Mouse (Mus musculus) natural killer cell, adult 2 months (primary cell): ENCODE results near the gene Drc1.

Experiments used
- DNase-seq, 2 experiments: peaks; one replicate each; pipeline ENCODE4 v3.0.0; 2022; ENCODE audit warnings: low spot score in 2 of 2

Drc1 gene

DNA sequence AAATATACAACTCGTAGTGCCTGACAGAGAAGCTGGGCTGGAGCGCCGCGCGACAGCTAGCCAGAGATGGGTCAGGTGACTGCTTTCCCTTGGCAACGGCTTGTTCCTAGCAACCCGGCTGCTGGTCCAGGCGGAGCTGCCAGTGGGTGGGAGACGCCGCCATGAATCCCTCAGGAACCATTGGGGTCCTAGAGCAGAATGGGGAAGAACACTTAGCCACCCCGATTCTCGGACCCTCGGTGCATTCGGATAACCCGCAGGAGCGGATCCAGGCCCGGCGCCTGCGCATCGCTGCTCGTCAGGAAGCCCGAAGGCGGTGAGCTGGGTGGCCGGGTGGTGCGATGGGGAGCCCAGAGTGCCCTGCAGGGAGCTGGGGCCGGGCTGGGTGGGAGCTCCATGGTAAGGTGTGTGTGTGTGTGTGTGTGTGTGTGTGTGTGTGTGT is at the start of gene Drc1:
Drc1 (plus strand) TSS at position 98 of the 442 bp plus-strand sequence.
- DNase-seq = no peak

DNA sequence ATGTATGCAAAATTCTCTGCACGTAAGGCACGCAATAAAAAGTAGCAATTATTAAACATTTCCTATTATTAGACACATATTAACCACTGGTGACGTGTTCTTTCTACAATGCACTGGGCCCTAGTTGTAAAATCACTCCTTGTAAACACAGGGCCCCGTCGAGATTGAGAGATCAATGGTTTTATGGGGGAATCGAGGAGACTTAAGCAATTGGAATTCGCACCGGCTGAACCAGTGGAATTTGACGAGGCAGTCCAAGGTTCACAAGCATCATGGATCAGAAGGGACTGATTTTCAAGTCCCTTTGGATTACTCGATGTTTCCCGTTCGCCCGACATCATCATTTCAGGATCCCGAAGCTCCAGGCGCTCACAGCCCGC is 49.3 kb upstream of the Drc1 start:
- no peak for DNase-seq

DNA sequence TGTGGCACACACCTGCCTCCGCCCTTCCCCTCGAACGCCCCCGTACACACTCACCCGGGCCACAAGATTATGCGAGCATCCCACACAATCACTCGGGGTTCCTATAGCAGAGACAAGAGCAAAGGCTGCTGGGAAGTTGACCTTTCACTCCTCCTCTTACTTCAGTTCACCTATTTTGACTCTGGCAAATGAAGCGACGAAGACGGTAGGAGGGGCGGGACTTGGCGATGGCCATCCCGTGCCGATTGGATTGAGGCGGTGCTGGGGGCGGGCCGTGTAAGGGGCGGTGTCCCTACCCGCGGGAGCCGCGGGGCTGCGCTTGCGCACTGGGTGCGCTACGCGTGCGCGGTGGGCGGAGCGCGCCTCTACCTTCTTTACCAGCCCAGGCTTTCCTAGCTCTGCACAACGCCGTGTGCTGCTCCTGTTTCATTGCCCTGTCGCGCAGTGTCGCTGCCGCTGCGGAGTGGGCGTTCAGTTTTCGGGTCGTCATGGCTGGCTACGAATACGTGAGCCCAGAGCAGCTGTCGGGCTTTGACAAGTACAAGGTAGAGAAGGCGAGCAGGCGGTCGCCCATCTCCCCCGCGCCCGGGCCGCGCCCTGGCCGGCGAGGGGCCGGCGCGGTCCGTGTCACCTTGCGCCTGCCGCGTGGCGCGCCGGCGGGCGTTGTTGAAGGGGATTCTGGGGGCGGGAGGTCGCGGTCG is 48.8 kb upstream of the Drc1 start, which contains the start of gene Selenoi:
Selenoi (plus strand) TSS at position 311 of the 701 bp plus-strand sequence.
- peak; percentile 99 for DNase-seq

DNA sequence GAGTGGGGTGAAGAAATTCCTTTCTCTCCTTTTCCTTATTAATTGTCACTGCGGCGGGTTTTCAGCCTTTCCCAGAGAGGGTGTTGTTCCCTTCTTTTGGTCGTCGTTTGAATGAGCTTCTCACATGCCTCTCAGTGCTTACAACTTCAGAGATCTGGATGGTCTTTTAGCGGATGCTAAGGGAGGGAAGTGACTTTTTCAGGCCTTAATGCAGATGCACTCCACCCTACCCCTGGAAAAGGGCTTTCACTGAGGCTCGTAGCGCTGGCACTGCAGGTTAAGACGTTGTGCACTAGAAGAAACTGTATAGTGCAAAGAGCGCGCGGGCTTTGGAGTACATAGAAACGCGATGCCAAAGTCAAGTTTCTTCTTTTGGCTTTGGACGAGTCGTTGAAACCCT is 48.1 kb upstream of the Drc1 start:
- DNase-seq = peak in 1 of 2 experiments; percentile 1

DNA sequence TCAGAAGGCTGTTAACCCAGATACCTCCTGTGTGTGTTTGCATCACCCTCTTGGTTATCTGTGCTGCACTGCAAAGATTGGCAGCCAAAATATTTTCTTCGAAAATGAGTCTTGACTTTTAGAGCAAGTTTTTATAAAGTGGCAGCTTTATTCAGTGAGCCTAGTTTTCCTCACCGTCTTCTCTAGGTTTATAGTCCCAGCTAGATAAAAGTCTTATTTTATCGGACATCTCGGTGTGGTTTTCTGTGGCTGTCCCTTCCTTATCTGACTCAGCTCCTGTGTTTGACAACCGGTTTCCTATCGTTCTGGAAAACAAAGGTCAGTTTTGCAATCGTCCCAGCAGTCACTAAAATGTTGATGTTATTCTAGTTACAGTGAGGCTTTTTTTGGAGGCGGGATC is 47.2 kb upstream of the Drc1 start:
- no peak for DNase-seq

DNA sequence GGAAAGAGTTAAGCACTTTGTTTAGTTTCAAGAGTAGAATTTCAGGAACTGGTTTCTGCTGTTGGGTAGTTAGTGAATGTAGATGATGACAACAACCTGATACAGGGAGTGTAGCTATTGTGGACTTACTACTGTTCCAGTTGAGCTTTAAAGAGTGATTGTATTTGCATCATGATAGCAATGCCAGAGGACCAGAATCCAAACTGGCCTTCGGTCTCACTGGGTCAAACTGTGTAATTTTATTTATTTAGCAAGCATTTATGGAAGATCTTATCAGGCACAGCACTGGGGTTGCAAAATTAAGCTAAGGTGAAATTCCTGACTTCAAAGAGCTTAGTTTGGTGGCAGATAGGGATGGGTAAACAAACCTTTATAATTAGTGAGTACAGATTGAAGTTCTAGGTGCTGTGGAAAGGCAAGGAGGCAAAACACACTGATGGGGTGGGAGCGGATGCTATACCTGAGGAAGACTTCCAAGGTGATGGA is 45.5 kb upstream of the Drc1 start:
- no peak for DNase-seq

DNA sequence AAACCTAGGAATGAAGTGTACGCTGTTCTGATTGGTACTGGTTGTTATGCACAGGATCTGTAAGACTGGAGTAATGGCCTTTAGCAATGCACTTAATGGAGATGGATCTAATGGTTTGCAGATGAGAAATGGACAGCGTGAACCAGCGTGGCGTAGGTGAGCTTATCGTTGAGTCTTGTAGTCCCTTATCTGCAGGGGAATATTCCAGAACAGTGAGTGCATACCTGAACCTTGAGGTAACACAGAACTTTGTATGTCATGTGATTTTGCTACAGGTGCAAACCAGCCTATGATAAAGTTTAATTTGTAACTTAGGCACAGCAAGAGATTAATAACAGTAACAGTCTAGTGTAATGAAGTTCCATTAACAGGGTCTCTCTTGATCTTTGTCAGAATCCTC is 42.7 kb upstream of the Drc1 start:
- DNase-seq = no peak

DNA sequence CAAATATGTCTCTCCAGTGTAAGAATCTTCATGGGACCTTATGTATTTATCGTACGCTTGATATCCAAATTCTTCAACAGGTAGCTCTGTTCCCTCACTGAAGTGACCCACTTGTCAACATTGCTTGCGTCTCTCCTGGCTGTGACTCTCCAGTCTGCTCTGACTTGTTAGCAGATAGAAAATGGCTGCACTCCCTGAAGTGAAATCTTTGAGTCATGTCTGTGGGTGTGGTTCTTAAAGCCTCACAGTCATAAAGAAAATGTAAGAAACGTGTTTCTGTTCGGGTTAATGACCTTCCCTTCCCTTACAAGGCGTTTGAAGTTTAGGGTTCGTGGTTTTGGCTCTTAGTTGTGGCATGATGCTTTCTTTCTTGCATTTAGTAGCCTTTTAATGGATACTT is 40.6 kb upstream of the Drc1 start:
- DNase-seq = no peak

DNA sequence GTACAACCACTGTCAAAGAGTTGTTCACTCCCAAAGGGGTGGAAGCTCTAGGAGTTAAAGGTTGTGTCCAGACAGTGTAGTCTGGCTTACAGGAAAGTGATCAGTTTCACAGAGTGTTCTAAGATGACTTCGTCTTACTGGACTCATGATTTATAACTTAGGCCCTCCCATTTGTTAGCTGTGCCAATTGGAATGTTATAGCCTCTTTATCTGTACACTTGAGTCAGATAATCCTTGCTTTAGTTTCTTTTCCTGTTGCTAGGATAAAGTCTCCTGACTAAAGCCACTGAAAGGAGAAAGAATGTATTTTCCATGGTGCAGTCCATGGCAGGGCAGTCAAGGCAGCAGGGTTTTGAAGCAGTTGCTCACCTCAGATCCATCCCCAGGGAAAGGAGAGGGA is 38.8 kb upstream of the Drc1 start:
- no peak for DNase-seq

DNA sequence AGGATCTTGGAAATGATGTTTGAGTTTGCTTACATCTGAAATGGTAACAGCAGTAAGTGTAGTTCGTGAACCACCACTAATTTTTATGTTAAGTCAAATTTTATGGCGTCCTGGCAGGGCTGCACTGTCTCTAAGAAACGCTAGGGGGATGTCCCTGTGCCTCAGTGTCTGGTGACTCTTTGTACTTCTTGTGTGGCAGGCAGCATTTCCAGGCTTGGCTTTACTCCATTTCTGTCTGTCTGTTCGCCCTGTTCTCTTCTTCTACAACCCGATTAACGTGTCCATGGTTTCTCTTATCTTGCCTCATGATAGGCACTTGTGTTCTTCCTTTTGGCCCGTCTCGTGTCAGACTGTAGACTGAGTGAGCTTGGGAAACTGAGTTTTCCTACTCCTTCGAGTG is 37.4 kb upstream of the Drc1 start:
- DNase-seq = no peak

DNA sequence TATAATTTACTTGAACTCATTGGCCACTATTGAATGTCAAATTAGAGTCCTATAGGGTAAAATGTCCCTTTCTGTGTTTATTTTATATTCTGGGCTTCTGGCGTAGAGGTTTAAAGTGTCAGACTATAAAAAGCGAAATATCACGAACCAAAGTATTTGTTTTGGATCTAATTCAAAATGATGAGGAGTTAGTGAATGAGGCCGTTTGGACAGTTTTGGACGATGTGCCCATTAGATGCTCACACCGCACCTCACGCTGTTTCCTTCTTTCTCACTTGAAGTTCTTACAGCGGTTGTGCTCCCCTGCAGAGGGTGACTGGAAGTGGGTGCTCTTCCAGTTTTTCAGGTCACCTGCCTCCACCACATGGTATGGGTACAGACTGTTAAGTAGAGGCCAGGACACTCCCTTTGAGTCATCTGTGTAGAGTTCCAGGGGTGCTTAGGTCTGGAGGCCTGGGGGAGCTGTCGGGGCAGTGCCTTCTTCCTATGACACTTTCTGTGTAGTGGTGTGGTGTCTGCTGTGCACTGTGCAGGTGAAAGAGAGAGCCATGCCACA is 35.2 kb upstream of the Drc1 start:
- no peak for DNase-seq

DNA sequence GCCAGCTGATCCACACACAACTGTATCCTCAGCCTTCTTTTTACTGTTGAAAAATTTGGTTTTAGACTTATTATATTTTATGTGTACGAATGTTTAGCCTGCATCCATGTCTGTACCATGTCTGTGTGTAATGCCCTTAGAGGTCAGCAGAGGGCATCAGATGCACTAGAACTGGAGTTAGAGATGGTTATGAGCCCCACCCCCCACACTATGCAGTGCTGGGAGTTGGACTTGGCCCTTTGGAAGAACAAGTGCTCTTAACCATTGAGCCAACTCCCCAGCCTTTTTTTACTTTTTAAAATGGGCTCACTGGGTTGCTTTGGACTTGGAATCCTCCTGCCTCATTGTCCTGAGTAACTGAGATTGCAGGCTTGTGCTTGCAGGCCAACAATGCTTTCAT is 33.5 kb upstream of the Drc1 start:
- DNase-seq = no peak

DNA sequence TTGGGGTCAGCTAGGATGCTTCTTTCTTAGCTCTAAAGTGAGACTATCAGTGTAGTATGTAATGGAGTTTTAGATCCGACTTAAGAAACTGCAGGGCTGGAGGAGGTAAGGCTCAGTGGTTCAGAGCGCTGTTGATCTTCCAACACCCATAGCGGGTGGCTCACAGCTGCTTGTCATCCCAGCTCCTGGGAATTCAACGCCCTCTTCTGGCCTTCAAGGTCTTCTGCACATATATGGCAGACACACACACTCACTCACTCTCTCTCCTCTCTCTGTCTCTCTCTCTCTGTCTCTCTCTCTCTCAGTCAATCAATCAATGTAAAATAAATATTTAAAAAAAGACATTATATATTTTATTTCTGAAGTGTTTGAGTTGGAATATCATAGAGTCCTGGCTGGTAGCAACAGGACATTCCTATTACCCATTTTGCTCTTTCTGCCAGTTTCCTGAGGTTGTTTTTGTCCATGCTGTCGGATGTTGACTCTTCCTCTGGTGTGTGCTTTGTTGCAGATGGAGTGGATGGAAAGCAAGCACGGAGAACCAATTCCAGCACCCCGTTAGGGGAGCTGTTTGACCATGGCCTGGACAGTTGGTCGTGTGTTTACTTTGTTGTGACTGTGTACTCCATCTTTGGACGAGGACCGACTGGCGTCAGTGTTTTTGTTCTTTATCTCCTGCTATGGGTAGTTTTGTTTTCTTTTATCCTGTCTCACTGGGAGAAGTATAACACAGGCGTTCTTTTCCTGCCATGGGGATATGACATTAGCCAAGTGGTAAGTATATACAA is 25.4 kb upstream of the Drc1 start:
- DNase-seq = no peak

DNA sequence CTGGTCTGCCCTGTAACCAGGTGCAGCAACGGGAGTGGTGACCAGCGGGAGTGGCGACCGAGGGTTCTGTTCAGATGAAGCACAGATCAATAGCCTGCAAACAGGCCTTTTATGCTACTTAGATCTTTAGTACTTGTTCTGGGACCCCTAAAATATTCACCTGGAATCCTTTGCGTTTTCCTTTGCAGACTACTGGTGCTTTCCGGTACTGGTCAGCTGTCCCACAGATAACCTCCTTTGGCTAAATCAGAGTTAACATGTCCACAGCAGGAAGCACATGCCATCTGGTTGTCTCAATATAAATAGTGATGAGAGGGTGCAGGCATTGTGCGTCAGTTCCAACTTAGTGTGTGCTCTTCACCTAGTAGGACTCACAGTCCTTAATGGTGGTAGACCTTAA is 22.4 kb upstream of the Drc1 start:
- DNase-seq = no peak

DNA sequence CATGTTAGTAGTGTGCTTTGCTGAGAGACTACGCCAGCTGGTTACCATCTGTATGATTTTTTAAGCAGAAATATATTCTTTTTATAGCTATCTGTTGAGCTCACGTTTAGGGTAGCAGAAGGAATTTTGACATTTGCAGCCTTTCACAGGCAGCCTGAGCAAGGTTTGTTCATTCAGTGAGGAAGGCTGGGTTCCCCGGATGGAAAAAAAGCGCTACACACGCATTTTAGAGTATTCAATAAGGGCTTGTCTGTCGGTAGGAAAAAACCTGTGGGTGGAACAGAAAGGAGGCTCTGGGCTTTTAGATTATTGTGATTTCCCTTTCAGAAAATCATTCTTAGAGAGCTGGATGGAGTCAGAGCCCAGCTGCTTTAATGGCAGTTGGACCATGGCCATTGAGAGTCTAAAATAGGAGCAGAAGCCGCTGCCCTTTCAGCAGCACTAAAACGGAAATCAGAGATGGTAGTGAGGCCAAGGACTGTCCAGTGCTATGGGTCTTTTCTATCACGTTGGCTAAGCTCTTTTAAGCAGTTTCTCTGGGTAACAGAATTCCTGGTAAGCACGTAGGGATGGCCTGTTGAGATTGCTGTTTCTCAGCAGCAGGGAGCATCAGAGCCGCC is 10.5 kb upstream of the Drc1 start:
- DNase-seq = no peak

DNA sequence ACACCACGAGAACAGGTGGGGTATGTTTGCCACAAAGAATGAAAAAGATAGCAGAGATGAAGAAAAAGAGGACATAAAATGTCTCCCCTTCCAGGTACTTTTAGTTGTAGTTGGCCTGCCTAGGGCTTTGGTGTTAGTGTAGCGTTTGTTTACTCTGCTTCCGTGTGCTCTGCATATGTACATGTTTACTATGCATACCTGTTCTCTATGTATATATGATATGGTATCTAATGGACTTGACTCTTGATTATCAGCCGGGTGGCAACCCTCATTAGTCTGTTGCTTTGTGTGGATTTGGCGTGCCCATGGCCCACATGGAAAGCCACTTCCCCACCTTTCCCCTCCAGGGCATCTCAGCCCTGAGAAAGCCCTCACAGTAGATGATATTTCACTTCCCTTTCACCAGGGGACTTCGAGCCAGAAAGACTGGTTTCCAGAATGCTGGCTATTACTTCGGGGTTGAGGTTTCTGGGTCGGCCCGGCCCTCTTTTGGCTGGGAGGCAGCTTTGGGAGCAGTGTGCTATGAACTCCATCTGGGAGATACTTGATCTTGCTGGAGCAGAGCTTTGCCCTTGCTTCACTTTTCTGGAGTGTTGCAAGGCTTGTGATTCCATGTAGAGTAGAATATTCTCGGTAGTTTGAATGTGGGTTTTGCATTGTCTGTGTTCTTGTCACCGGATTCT is 9.4 kb upstream of the Drc1 start:
- no peak for DNase-seq

DNA sequence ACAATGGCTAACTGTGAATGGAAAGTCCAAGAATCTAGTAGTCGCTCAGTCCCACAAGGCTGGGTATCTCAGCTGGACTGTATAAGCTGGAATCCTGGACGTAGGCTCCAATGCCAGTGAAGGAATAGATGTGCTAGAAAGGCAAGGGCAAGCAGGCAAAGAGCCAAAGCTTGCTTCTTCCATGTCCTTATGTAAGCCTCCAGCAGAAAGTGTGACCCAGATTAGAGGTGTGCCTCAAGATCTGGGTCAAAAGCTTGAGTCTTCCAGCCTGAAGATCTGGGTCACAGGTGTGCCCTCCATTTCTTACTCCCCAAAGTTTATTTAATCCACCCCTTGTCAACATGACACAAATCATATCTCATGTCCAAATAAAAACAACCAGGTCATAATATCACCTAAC is 4.8 kb upstream of the Drc1 start:
- DNase-seq = no peak

DNA sequence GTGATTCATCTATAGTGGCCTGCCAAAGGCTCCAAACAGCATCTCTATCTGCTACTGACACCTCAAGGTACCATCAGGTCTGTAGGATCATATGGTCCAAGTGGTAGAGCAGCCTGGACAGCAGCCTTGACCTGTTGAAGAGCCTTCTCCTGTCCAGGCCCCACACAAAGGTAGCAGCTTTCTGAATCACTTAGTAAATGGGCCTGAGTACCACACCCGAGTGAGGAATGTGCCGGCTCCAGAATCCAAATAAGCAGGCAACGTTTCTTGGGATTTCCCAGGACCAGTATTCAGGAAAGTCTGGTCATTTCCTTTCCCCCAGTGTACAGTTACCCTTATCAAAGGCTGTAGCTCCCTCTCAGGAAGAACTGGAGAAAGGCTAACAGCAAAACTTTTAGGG is 2.2 kb upstream of the Drc1 start:
- DNase-seq = no peak

DNA sequence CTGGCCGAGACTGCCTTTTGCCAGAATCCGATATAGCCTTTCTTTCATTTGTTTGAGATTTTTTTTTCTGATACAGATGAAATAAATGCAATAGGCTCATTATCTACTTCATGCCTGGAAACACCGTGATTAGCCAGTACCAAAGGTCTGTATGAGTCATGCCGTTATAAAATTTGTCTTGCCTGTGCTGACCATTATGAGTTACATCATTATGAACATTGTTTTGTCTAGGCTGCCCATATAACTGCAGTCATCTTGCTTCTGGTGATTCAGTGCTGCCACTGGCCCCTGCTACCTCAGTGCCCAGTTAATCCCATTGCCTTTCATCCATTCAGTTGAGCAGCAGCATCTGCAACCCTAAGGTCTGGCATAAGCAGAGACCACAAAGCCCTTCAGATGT is 1.7 kb upstream of the Drc1 start:
- no peak for DNase-seq

DNA sequence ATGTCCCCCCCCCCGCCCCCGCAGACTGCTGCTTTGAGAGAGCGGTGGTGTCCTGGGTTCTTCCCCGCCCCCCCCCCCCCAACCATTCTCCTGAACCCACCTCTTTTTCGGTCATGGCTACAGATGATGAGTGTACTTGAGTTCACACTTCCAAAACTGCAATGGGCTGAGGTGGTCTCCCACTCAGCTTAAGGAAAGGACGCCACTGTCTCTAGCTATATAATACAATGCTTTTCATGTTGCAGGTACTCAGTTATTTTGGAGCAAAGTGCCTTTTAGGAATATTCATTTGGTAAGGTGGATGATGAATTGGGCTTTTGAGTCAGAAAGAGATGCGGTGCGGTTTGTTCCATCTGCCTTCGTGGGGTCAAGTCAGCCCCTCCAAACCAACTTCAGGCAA is 324 bp upstream of the Drc1 start:
- DNase-seq = no peak

DNA sequence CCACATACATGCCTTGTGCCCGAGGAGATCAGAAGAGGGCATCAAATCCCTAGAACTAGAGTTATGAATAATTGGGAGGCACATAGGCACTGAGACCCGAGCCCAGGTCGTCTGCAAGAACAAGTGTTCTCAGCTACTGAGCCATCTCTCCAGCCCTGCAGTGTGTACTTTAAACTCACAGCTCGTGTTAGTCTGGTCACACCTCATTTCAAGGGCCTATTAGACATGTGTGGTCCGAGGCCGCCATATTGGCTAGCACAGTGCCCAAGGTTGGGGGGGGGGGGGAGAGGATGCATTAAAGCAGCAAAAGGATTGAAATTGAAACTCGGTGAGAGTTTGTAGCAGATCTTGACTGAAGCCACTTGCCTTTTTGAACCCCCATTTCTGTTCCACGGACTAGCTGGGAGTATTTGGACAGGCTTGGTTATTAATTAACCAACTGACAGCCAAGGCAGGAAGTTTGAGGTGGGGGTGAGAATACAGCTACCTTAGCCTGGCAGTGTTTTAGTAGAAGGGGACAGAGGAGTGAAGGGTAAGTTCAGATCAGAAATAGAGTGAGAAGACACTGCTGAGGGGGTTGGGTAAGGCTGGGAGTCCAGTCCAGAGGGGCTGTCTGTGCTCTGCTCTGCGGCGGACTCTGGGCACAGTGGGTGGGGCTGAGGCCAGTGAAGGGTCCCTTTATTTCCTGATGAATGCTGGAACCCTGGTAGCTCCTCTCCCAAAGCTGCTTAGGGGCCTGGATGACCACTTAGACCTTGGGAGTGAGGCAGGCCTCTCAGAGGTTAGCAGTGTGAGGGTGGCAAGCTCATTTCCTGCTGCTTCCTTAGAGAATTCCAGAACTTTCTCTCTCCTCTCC is 5.0 kb downstream of the Drc1 start:
- no peak for DNase-seq
